In the genomic region with DNA sequence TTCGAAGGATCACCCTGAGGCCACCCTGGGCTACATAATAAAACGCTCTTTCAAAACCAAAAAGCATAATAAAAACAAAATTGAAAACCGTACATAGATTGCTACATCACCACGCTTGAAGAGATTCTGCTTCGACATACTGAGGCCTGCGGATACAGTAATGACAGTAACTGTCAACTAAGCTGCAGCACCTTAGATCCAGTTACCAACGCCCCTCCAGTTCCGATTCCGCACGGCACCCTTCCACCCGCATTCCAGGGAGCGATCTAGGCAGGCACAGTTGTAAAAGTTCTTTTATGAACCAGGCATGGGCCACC, we compare ENCODE assay signal across 8 mouse cellular contexts. TPM values are rescaled to one million over a fixed set of nuclear protein-coding genes. Genes with fewer than 3 reads are reported as not detected.
DNase-seq lines count a peak whose midpoint lies in the region; ATAC-seq and TF ChIP-seq lines count a peak whose summit lies in the region.

No protein-coding gene starts in this region.

- TF ChIP-seq EP300 in ES-Bruce4 (IDR thresholded peaks at IDR 0.05; ENCODE audit: insufficient read depth, low read depth, low read length) = no peak

- no peak for ATAC-seq in heart, embryonic 13.5 days (ENCODE audit: extremely low read depth, insufficient number of reproducible peaks, low FRiP score, low TSS enrichment)
- ATAC-seq in forebrain, embryonic 15.5 days (replicated peaks) = no peak
- ATAC-seq in liver, embryonic 16.5 days (ENCODE audit: low read depth) = no peak
- ATAC-seq in monocyte, adult 5-6 weeks (replicated peaks; ENCODE audit: insufficient number of reproducible peaks, low FRiP score, low TSS enrichment, poor library complexity, severe bottlenecking) = no peak

- TF ChIP-seq POLR2A in ES-Bruce4 (IDR thresholded peaks at IDR 0.05; ENCODE audit: insufficient read depth, low read length) = no peak

- peaks cover 16% of the 10 kb centered on the region for H3K36me3 ChIP-seq in heart, embryonic 13.5 days
- peaks cover 12% of the 10 kb centered on the region for H3K36me3 ChIP-seq in ES-Bruce4 (ENCODE audit: control insufficient read depth, insufficient read depth, low read length, poor library complexity, severe bottlenecking)
- peaks cover 13% of the 10 kb centered on the region; the same call in 1 of the 2 replicates for H3K36me3 ChIP-seq in forebrain, embryonic 15.5 days
- H3K36me3 ChIP-seq in liver, embryonic 16.5 days (ENCODE audit: control insufficient read depth, insufficient read depth) = peaks cover 9% of the 10 kb centered on the region

- peak overlapping the region; percentile 86 for H3K4me2 ChIP-seq in heart, embryonic 13.5 days
- peak overlapping the region; percentile 71 for H3K4me2 ChIP-seq in forebrain, embryonic 15.5 days (replicated peaks)
- H3K4me2 ChIP-seq in liver, embryonic 16.5 days (ENCODE audit: low read depth, low read length) = peak overlapping the region; percentile 85

- DNase-seq in heart, postnatal 10 days = no peak
- no peak for DNase-seq in layer of hippocampus, postnatal 10 days (ENCODE audit: low spot score in 2 of 2)
- DNase-seq in left cerebral cortex, postnatal 14 days (ENCODE audit: low spot score in 2 of 2) = no peak

- peaks cover 21% of the 10 kb centered on the region for H3K4me1 ChIP-seq in heart, embryonic 13.5 days
- no peaks in the 10 kb centered on the region for H3K4me1 ChIP-seq in ES-Bruce4 (ENCODE audit: control insufficient read depth, insufficient read depth, low read length)
- peaks cover 30% of the 10 kb centered on the region for H3K4me1 ChIP-seq in forebrain, embryonic 15.5 days
- peaks cover 11% of the 10 kb centered on the region for H3K4me1 ChIP-seq in liver, embryonic 16.5 days (ENCODE audit: control insufficient read depth, low read depth, low read length)

- no peaks in the 10 kb centered on the region for H3K27me3 ChIP-seq in heart, embryonic 13.5 days (replicated peaks)
- no peaks in the 10 kb centered on the region for H3K27me3 ChIP-seq in ES-Bruce4 (ENCODE audit: control insufficient read depth, insufficient read depth, low read length, poor library complexity, severe bottlenecking)
- H3K27me3 ChIP-seq in forebrain, embryonic 15.5 days = no peaks in the 10 kb centered on the region
- H3K27me3 ChIP-seq in liver, embryonic 16.5 days (ENCODE audit: control insufficient read depth, insufficient read depth, low read depth, low read length) = no peaks in the 10 kb centered on the region

- intact Hi-C loops in heart, postnatal 10 days (cut with DNase I) = no loop called here
- intact Hi-C loops in left cerebral cortex, postnatal 14 days (cut with DNase I) = no loop called here

- H3K4me3 ChIP-seq in heart, embryonic 13.5 days = peak overlapping the region; percentile 96
- peak overlapping the region; percentile 90 for H3K4me3 ChIP-seq in ES-Bruce4 (ENCODE audit: low read depth, low read length)
- H3K4me3 ChIP-seq in forebrain, embryonic 15.5 days = peak overlapping the region; percentile 89
- H3K4me3 ChIP-seq in liver, embryonic 16.5 days (ENCODE audit: low read depth, low read length) = peak overlapping the region; percentile 96

- peak overlapping the region; percentile 94 for H3K27ac ChIP-seq in heart, embryonic 13.5 days (replicated peaks)
- peak overlapping the region; percentile 55 for H3K27ac ChIP-seq in ES-Bruce4 (ENCODE audit: insufficient read depth, low read length)
- H3K27ac ChIP-seq in forebrain, embryonic 15.5 days (replicated peaks) = peak overlapping the region; percentile 91
- peak overlapping the region; percentile 94 for H3K27ac ChIP-seq in liver, embryonic 16.5 days (ENCODE audit: low read length)

- H3K9ac ChIP-seq in heart, embryonic 13.5 days = peak overlapping the region; percentile 97
- peak overlapping the region; percentile 100 for H3K9ac ChIP-seq in ES-Bruce4 (ENCODE audit: low read depth, poor library complexity, severe bottlenecking)
- peak overlapping the region; percentile 77 for H3K9ac ChIP-seq in forebrain, embryonic 15.5 days (replicated peaks)
- H3K9ac ChIP-seq in liver, embryonic 16.5 days (ENCODE audit: low read depth, low read length) = peak overlapping the region; percentile 90

- TF ChIP-seq CTCF in ES-Bruce4 (IDR thresholded peaks at IDR 0.05; ENCODE audit: low read depth, low read length) = no peak

- no peaks in the 10 kb centered on the region for H3K9me3 ChIP-seq in heart, embryonic 13.5 days
- H3K9me3 ChIP-seq in ES-Bruce4 (replicated peaks; ENCODE audit: control insufficient read depth, insufficient read depth, low read length, poor library complexity, severe bottlenecking) = no peaks in the 10 kb centered on the region
- H3K9me3 ChIP-seq in forebrain, embryonic 15.5 days = no peaks in the 10 kb centered on the region
- H3K9me3 ChIP-seq in liver, embryonic 16.5 days (replicated peaks; ENCODE audit: control insufficient read depth, low read length) = no peaks in the 10 kb centered on the region

- WGBS in heart, embryonic 13.5 days = 4% methylated on average over 12 of the region's 12 CpGs
- 5% methylated on average over 12 of the region's 12 CpGs for WGBS in forebrain, embryonic 15.5 days
- 4% methylated on average over 12 of the region's 12 CpGs for WGBS in liver, embryonic 16.5 days (ENCODE audit: insufficient replicate concordance)

RNA-seq across cellular contexts. Expression of gene Chd1, which starts 0.7 kb away (rescaled TPM):
- polyA plus RNA-seq in heart, embryonic 13.5 days (2015; fragmentation: Nextera tagmentation; extraction: Ambion mirVana) = 15.6 and 15.9 TPM in 2 replicates
- 10 to 100 TPM; 28.5 to 29.5 TPM for total RNA-seq in heart, postnatal 10 days (2021)
- 92.2 and 93.7 TPM in 2 replicates for polyA plus RNA-seq in ES-Bruce4 (2011; ENCODE audit: insufficient read depth, insufficient read length, low read depth, missing spikeins)
- 23.4 and 26.6 TPM in 2 replicates for polyA plus RNA-seq in forebrain, embryonic 15.5 days (2015; fragmentation: Nextera tagmentation; extraction: Ambion mirVana)
- polyA plus RNA-seq in liver, embryonic 16.5 days (2015; fragmentation: Nextera tagmentation; extraction: Ambion mirVana) = 9.0 and 10.1 TPM in 2 replicates
- total RNA-seq in monocyte, adult 5-6 weeks (2017) = 92.9 to 105 TPM (median 98.3 TPM) in 3 replicates
- 10 to 100 TPM; 22.8 to 28.0 TPM for total RNA-seq in layer of hippocampus, postnatal 10 days (2021)
- 10 to 100 TPM; 20.1 to 21.4 TPM for total RNA-seq in left cerebral cortex, postnatal 14 days (2021)
